10 mouse cellular contexts compared by ENCODE assay signal in genomic region chr2:173026286-173026685, GRCm38 (mm10). TPM values are rescaled to one million over a fixed set of nuclear protein-coding genes. Genes with fewer than 3 reads are reported as not detected.
DNase-seq lines count a peak whose midpoint lies in the region; ATAC-seq lines count a peak whose summit lies in the region.
"Had no signal": no experiment of that assay in that cellular context is flagged by ENCODE, and none has a peak within 500 bp of the region (broad histone marks: within the 10 kb centered on the region; RNA-seq: fewer than 3 reads in every experiment).

No protein-coding gene starts in this region.

- peaks cover 75% of the 10 kb centered on the region for H3K36me3 ChIP-seq in heart, embryonic 14.5 days (ENCODE audit: control insufficient read depth, insufficient read depth, low read length)
- peaks cover 82% of the 10 kb centered on the region for H3K36me3 ChIP-seq in limb, embryonic 10.5 days
- H3K36me3 ChIP-seq in stomach, embryonic 14.5 days (ENCODE audit: control insufficient read depth, insufficient read depth, low read length): no peaks in the 10 kb centered on the region; the same call in none of the 2 replicates
- H3K36me3 ChIP-seq: midbrain, embryonic 15.5 days had no signal

- ATAC-seq in heart, embryonic 14.5 days (ENCODE audit: insufficient number of reproducible peaks, insufficient read depth, low FRiP score, low read depth): no peak
- no peak for ATAC-seq in stomach, embryonic 14.5 days (ENCODE audit: insufficient number of reproducible peaks, insufficient read depth, low FRiP score, low read depth)
- ATAC-seq: midbrain, embryonic 15.5 days had no signal

- peak overlapping the region; percentile 93 for H3K9ac ChIP-seq in heart, embryonic 14.5 days (ENCODE audit: low read length)
- H3K9ac ChIP-seq in stomach, embryonic 14.5 days (replicated peaks; ENCODE audit: low read depth, low read length): no peak overlapping the region
- H3K9ac ChIP-seq: midbrain, embryonic 15.5 days had no signal

- intact Hi-C loops in heart, postnatal 10 days (cut with DNase I): loop anchor here (10.0 kb wide), 1 partner anchor 229 kb away; no protein-coding TSS in a partner anchor

- 0 out of 4 replicates have a peak overlapping the region, but pooled peaks of 1 of the 2 experiments have one; percentile 36 for H3K27ac ChIP-seq in heart, embryonic 14.5 days (replicated peaks in 1 of 2; ENCODE audit: control insufficient read depth in 1 of 2, insufficient read depth in 1 of 2, low read depth in 2 of 2, low read length in 2 of 2)
- H3K27ac ChIP-seq in limb, embryonic 10.5 days: 0 out of 2 replicates have a peak overlapping the region, but pooled peaks have one; percentile 7
- peak overlapping the region; percentile 63 for H3K27ac ChIP-seq in stomach, embryonic 14.5 days (ENCODE audit: low read length)
- H3K27ac ChIP-seq: midbrain, embryonic 15.5 days had no signal

- peaks cover 50 to 77% of the 10 kb centered on the region in 2 experiments for H3K4me1 ChIP-seq in heart, embryonic 14.5 days (ENCODE audit: control insufficient read depth in 2 of 2, insufficient read depth in 2 of 2, low read length in 2 of 2)
- H3K4me1 ChIP-seq in limb, embryonic 10.5 days: peaks cover 54% of the 10 kb centered on the region
- H3K4me1 ChIP-seq in stomach, embryonic 14.5 days (ENCODE audit: control insufficient read depth, insufficient read depth, low read length): peaks cover 49% of the 10 kb centered on the region

- H3K27me3 ChIP-seq in heart, embryonic 14.5 days (ENCODE audit: control insufficient read depth, insufficient read depth, low read length): no peaks in the 10 kb centered on the region
- H3K27me3 ChIP-seq in limb, embryonic 10.5 days (ENCODE audit: low read depth, poor library complexity, severe bottlenecking): peaks cover under 1% of the 10 kb centered on the region; the same call in 1 of the 2 replicates
- H3K27me3 ChIP-seq in stomach, embryonic 14.5 days (ENCODE audit: control insufficient read depth, insufficient read depth, low read length): no peaks in the 10 kb centered on the region

- whole genome bisulfite sequencing in heart, embryonic 14.5 days: 65% methylated on average over 5 of the region's 5 CpGs
- WGBS in limb, embryonic 10.5 days: 88% methylated on average over 5 of the region's 5 CpGs
- 77% methylated on average over 5 of the region's 5 CpGs for whole genome bisulfite sequencing in stomach, embryonic 14.5 days

- H3K4me3 ChIP-seq in heart, embryonic 14.5 days (ENCODE audit: control insufficient read depth in 1 of 2, insufficient read depth in 1 of 2, low read depth in 1 of 2, low read length in 2 of 2): peak overlapping the region in 1 of 2 experiments; percentile 10; a peak in 1 of 4 replicates
- H3K4me3 ChIP-seq in limb, embryonic 10.5 days: no peak overlapping the region
- no peak overlapping the region for H3K4me3 ChIP-seq in stomach, embryonic 14.5 days (ENCODE audit: low read depth, low read length)
- H3K4me3 ChIP-seq: midbrain, embryonic 15.5 days had no signal

- peak overlapping the region; percentile 84 for H3K4me2 ChIP-seq in heart, embryonic 14.5 days (ENCODE audit: low read length)
- no peak overlapping the region for H3K4me2 ChIP-seq in stomach, embryonic 14.5 days (replicated peaks; ENCODE audit: low read depth, low read length)
- H3K4me2 ChIP-seq: midbrain, embryonic 15.5 days had no signal

- DNase-seq in heart, postnatal 10 days: no peak
- DNase-seq in spleen, postnatal 10 days (ENCODE audit: low spot score in 2 of 2): peak; percentile 54 to 55
- DNase-seq in spleen, adult 12 weeks (ENCODE audit: low spot score): no peak
- DNase-seq in limb, embryonic 10.5 days (ENCODE audit: low spot score): no peak
- DNase-seq in frontal cortex, postnatal 14 days (ENCODE audit: low spot score in 2 of 2): no peak
- DNase-seq in gastrocnemius, adult 18-20 months (ENCODE audit: low spot score): no peak
- DNase-seq: kidney, adult 9 months had no signal

- no peaks in the 10 kb centered on the region for H3K9me3 ChIP-seq in heart, embryonic 14.5 days (ENCODE audit: control insufficient read depth, low read length)
- no peaks in the 10 kb centered on the region for H3K9me3 ChIP-seq in limb, embryonic 10.5 days (replicated peaks)
- H3K9me3 ChIP-seq in stomach, embryonic 14.5 days (ENCODE audit: control insufficient read depth, low read depth, low read length): no peaks in the 10 kb centered on the region
- H3K9me3 ChIP-seq: midbrain, embryonic 15.5 days had no signal

RNA-seq across cellular contexts. Expression of gene Rbm38, which starts 6.0 kb away (rescaled TPM):
- polyA plus RNA-seq in heart, embryonic 14.5 days (2014; fragmentation: Nextera tagmentation; extraction: Ambion mirVana): 126 and 129 TPM in 2 replicates
- total RNA-seq in heart, postnatal 10 days (2021): 100 to 1,000 TPM; 146 to 187 TPM
- 74.1 and 97.5 TPM in 2 replicates for polyA plus RNA-seq in limb, embryonic 10.5 days (2016; fragmentation: Nextera tagmentation; extraction: Ambion mirVana)
- 35.6 and 37.9 TPM in 2 replicates for polyA plus RNA-seq in stomach, embryonic 14.5 days (2014; fragmentation: Nextera tagmentation; extraction: Ambion mirVana)
- total RNA-seq in gastrocnemius, adult 18-20 months (2021): 100 to 1,000 TPM; 225 to 230 TPM

RNA-seq across cellular contexts. Expression of gene Rae1, which starts 26.4 kb away (rescaled TPM):
- 99.7 and 101 TPM in 2 replicates for polyA plus RNA-seq in heart, embryonic 14.5 days (2014; fragmentation: Nextera tagmentation; extraction: Ambion mirVana)
- 10 to 100 TPM; 37.7 to 42.8 TPM for total RNA-seq in heart, postnatal 10 days (2021)
- 179 and 196 TPM in 2 replicates for polyA plus RNA-seq in limb, embryonic 10.5 days (2016; fragmentation: Nextera tagmentation; extraction: Ambion mirVana)
- 138 and 146 TPM in 2 replicates for polyA plus RNA-seq in stomach, embryonic 14.5 days (2014; fragmentation: Nextera tagmentation; extraction: Ambion mirVana)
- total RNA-seq in gastrocnemius, adult 18-20 months (2021): 10 to 100 TPM; 11.0 to 11.2 TPM

RNA-seq across cellular contexts. Expression of gene Spo11, which starts 48.8 kb away (rescaled TPM):
- polyA plus RNA-seq in heart, embryonic 14.5 days (2014; fragmentation: Nextera tagmentation; extraction: Ambion mirVana): 0.32 TPM in 1 of 2 replicates, not detected in the other
- not detected for total RNA-seq in heart, postnatal 10 days (2021)
- 0.36 and 0.79 TPM in 2 replicates for polyA plus RNA-seq in limb, embryonic 10.5 days (2016; fragmentation: Nextera tagmentation; extraction: Ambion mirVana)
- 0.54 and 0.76 TPM in 2 replicates for polyA plus RNA-seq in stomach, embryonic 14.5 days (2014; fragmentation: Nextera tagmentation; extraction: Ambion mirVana)
- not detected for total RNA-seq in gastrocnemius, adult 18-20 months (2021)

Comparison
In these comparisons a context has a peak if more than half of its experiments do, and no peak if none do; other contexts are left out.
1. DNase-seq: peak in spleen, postnatal 10 days (2 of 2); none in heart, postnatal 10 days (0 of 2), spleen, adult 12 weeks (single experiment), limb, embryonic 10.5 days (single experiment), frontal cortex, postnatal 14 days (0 of 2) and gastrocnemius, adult 18-20 months (single experiment).